Mouse (Mus musculus): ENCODE data around the gene Anks4b. TPM values are rescaled to one million over a fixed set of nuclear protein-coding genes. Genes with fewer than 3 reads are reported as not detected.

Gene Anks4b
- polyA plus RNA-seq, 1 experiment from 2014 or later: not detected

DNA sequence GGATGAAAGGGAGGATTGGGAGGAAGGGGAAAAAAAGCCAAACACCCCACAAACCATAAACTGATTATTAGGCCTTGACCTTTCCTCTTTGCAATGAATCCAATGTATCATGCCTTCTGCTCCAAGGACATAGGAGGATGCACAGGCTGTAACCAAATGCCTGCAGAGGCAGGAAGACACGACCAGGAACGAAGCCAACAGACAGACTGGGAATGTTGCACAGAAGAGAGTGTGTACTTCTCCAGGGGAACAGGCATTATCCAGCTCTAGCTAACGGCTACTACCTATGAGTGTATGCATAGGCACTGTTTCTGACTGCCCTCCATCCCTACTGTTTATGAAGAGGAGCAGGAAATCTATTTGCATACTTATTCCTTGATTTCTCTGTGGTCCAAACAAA lies 18.5 kb downstream of the Anks4b start:
- WGBS: 66% methylated on average over 3 of the region's 3 CpGs
- Histone ChIP-seq H3K4me2 (no peak overlapping the region), H3K4me3 (no peak overlapping the region), H3K9me3 (no peaks in the 10 kb centered on the region), H3K27me3 (replicated peaks) (no peaks in the 10 kb centered on the region), H3K9ac (no peak overlapping the region), H3K27ac (no peak overlapping the region), H3K36me3 (replicated peaks) (no peaks in the 10 kb centered on the region), H3K4me1 (no peaks in the 10 kb centered on the region)
- no peak for ATAC-seq (replicated peaks)

DNA sequence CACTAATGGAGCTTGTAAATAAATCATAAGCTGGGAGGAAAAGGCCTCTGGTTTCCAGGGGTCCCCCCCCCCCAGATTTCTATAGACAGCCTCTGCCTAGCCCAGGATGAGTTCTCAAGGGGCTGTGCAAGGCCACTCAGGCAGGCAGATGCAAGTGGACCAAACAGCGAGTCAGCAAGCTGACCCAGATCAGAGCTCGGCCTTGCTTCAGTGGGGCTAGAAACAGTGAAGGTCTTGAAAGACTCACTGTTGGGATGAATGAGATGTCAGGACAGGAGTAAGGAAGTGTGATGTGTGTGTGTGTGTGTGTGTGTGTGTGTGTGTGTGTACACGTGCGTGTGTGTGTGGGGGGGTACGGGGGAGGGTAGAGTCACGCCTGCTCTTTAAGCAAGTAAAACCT lies 19.2 kb downstream of the Anks4b start:
- no peaks in the 10 kb centered on the region for H3K9me3 ChIP-seq
- H3K4me1 ChIP-seq: no peaks in the 10 kb centered on the region
- H3K4me2 ChIP-seq: no peak overlapping the region
- no peak for ATAC-seq (replicated peaks)
- H3K27ac ChIP-seq: no peak overlapping the region
- H3K36me3 ChIP-seq (replicated peaks): no peaks in the 10 kb centered on the region
- 82% methylated on average over 6 of the region's 6 CpGs for WGBS
- no peaks in the 10 kb centered on the region for H3K27me3 ChIP-seq (replicated peaks)
- no peak overlapping the region for H3K4me3 ChIP-seq
- H3K9ac ChIP-seq: no peak overlapping the region

DNA sequence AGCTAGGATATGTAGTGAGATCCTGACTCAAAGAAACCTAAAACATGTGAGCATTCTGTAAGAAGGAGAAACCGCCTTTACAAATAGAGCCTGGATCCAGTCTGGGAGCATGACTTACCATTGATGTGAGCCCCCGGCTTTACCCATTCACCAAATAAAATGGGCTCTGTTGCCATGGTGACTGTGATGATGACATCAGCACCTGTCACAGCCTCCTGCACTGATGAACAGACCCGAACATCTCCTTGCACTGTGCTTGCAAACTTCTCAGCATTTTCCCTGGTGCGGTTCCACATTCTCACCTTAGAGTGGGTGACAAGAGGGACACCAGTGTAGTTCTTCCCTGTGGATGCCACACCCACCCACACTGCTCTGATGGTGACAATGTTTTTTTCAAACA lies 21.5 kb downstream of the Anks4b start:
- no peak overlapping the region for H3K4me3 ChIP-seq
- no peaks in the 10 kb centered on the region; the same call in 1 of the 2 replicates for H3K27me3 ChIP-seq (replicated peaks)
- no peaks in the 10 kb centered on the region for H3K4me1 ChIP-seq
- WGBS: 39% methylated on average over 4 of the region's 4 CpGs
- no peak overlapping the region for H3K4me2 ChIP-seq
- ATAC-seq (replicated peaks): peak; percentile 69; the same call in 1 of the 2 replicates
- H3K27ac ChIP-seq: no peak overlapping the region
- H3K9me3 ChIP-seq: no peaks in the 10 kb centered on the region
- H3K9ac ChIP-seq: no peak overlapping the region
- H3K36me3 ChIP-seq (replicated peaks): no peaks in the 10 kb centered on the region

DNA sequence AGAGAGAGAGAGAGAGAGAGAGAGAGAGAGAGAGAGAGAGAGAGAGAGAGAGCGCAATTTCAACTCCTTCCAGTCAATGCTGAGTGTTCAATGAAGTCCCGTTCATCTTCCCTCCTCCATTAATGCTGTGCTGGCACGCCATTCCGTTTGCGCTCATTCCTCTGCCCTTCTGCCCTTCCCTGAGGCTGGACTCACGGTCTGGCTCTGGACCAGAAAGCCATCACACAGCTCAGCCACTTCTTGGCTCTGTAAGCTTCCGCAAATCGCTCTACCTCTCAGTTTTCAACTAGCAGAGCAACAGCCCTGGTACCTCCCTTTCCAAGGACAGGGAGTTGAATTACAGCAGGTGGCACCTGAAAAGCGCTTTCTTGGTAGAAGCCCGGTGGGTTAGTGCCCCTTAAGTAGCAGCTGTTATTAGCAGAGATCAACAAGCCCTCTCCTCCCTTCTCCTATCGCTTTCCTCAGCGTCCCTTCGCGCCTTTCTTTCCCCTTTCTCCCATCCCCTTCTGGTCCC lies 27.6 kb downstream of the Anks4b start:
- peak overlapping the region; percentile 56 for H3K4me2 ChIP-seq
- no peaks in the 10 kb centered on the region for H3K36me3 ChIP-seq (replicated peaks)
- ATAC-seq (replicated peaks): no peak; the same call in 1 of the 2 replicates
- no peak overlapping the region for H3K9ac ChIP-seq
- H3K27me3 ChIP-seq (replicated peaks): peaks cover 23% of the 10 kb centered on the region
- no peaks in the 10 kb centered on the region for H3K9me3 ChIP-seq
- peak overlapping the region; percentile 35 for H3K4me3 ChIP-seq
- 6% methylated on average over 14 of the region's 14 CpGs for WGBS
- no peak overlapping the region for H3K27ac ChIP-seq
- peaks cover 12% of the 10 kb centered on the region for H3K4me1 ChIP-seq

DNA sequence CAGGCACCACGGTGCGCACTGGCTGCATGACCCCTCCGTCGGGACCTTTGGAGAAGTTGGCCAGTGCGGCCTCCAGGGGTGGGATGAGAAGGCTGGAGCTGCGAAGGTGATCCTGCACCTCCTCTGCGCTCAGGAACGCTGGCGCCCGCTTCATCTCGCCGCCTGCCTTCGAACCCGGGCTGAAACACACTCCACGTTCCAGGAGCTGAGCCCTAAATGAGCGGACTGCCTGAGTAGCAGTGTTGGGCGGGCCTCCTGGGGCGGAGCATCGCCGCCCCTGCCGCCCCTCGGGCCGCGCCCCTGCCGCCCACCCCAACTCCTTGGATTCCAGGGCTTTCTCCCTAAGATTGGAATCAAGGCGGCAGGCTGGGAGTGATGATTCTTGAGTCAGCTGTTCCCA lies 28.1 kb downstream of the Anks4b start, which contains the start of gene Crym:
Gene Crym, minus strand, starts transcription at position 341 of the 400 bp plus-strand sequence.
- H3K4me1 ChIP-seq: peaks cover 12% of the 10 kb centered on the region
- peaks cover 23% of the 10 kb centered on the region for H3K27me3 ChIP-seq (replicated peaks)
- H3K36me3 ChIP-seq (replicated peaks): no peaks in the 10 kb centered on the region
- H3K9me3 ChIP-seq: no peaks in the 10 kb centered on the region
- no peak within 1 kb of the TSS for H3K27ac ChIP-seq
- peak within 1 kb of the TSS; percentile 35 for H3K4me3 ChIP-seq
- 0 out of 2 replicates have a peak, but pooled peaks have one; percentile 19 for ATAC-seq (replicated peaks)
- H3K9ac ChIP-seq: no peak within 1 kb of the TSS
- peak within 1 kb of the TSS; percentile 56 for H3K4me2 ChIP-seq
- WGBS: 5% methylated on average over 26 of the region's 26 CpGs

DNA sequence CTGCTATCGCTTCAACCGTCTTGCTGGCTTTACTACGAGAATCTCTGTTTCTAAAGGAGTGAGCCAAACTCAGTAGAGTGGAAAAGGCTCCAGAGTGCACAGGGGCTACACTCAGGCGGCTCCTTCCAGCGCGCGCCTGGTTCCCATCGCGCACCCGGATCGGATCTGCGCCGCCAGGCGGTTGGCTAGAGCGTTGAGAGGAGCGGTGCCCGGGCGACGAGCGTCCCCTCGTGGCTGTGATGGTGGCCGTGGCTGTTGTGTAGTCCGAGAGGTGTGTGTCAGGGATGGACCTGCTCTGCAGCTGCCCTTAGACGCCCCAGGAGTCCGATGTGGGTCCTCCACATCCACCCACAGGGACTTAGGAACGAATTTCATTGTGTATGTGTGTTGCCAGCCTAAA lies 30.1 kb downstream of the Anks4b start, which contains the start of gene Abca14:
Gene Abca14, plus strand, starts transcription at position 173 of the 400 bp plus-strand sequence.
- peaks cover 23% of the 10 kb centered on the region for H3K27me3 ChIP-seq (replicated peaks)
- no peak within 1 kb of the TSS for H3K9ac ChIP-seq
- no peak within 1 kb of the TSS for H3K27ac ChIP-seq
- H3K4me1 ChIP-seq: peaks cover 12% of the 10 kb centered on the region
- no peak within 1 kb of the TSS for H3K4me3 ChIP-seq
- ATAC-seq (replicated peaks): peak; percentile 76
- H3K9me3 ChIP-seq: no peaks in the 10 kb centered on the region
- no peaks in the 10 kb centered on the region for H3K36me3 ChIP-seq (replicated peaks)
- peak within 1 kb of the TSS; percentile 33 for H3K4me2 ChIP-seq
- WGBS: 4% methylated on average over 26 of the region's 26 CpGs

DNA sequence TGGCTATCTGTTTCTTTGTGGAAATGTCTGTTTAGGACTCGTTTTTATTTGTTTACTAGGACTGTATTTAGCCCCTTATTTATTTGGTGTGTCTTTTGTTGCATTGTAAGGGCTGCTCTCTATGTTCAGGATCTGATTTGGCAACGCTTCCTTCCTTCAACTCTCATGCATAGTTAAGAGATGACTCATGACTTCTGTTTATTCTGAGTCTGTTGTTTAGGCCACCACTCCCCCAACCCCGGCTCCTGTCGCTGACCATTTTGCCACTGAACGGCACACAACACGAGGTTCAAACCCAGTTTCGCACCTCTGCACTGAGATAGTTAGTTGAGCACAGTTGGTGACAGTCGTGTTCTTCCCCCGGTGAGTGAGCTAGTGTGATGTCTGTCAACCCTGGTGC lies 32.3 kb downstream of the Anks4b start:
- no peak overlapping the region for H3K9ac ChIP-seq
- peaks cover 18% of the 10 kb centered on the region for H3K27me3 ChIP-seq (replicated peaks)
- H3K4me1 ChIP-seq: peaks cover 12% of the 10 kb centered on the region
- no peak overlapping the region for H3K4me3 ChIP-seq
- ATAC-seq (replicated peaks): no peak
- 68% methylated on average over 9 of the region's 9 CpGs for WGBS
- H3K36me3 ChIP-seq (replicated peaks): no peaks in the 10 kb centered on the region
- no peaks in the 10 kb centered on the region for H3K9me3 ChIP-seq
- no peak overlapping the region for H3K4me2 ChIP-seq
- no peak overlapping the region for H3K27ac ChIP-seq

DNA sequence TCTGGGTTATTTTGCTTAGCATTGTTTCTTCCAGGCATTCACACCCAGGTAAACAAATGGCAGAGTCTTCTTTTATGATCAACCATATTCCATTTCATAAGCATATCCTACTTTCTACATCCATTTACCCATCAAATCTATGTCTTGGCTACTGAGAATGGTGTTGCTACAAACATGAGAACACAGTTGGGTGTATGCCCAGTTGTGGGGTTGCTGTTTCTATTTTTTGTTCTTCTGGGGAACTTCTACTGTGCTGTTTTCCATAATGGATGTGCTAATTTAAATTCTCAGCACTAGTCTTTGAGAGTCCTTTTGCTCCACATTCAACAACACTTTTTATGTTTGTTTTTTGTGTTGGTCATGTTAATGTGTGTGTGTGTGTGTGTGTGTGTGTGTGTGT lies 54.9 kb downstream of the Anks4b start:
- ATAC-seq (replicated peaks): no peak
- Histone ChIP-seq H3K36me3 (replicated peaks) (no peaks in the 10 kb centered on the region), H3K9ac (no peak overlapping the region), H3K4me2 (no peak overlapping the region), H3K27me3 (replicated peaks) (no peaks in the 10 kb centered on the region), H3K4me3 (no peak overlapping the region), H3K27ac (no peak overlapping the region), H3K9me3 (no peaks in the 10 kb centered on the region), H3K4me1 (no peaks in the 10 kb centered on the region)

Other genes with a start within 250 kb of the Anks4b start
- gene Dnah3, start 78.6 kb upstream of the Anks4b start, polyA plus RNA-seq (2015; fragmentation: Nextera tagmentation; extraction: Ambion mirVana): 0.21 and 0.29 TPM in 2 replicates
- 10.6 and 10.8 TPM in 2 replicates for gene Tmem159, start 71.5 kb upstream of the Anks4b start, polyA plus RNA-seq (2015; fragmentation: Nextera tagmentation; extraction: Ambion mirVana)
- gene Zp2, start 28.6 kb upstream of the Anks4b start, polyA plus RNA-seq (2015; fragmentation: Nextera tagmentation; extraction: Ambion mirVana): not detected in 2 replicates
- gene Crym, start 28.3 kb downstream of the Anks4b start, polyA plus RNA-seq (2015; fragmentation: Nextera tagmentation; extraction: Ambion mirVana): 21.7 and 30.7 TPM in 2 replicates
- not detected in 2 replicates for gene Abca14, start 30.1 kb downstream of the Anks4b start, polyA plus RNA-seq (2015; fragmentation: Nextera tagmentation; extraction: Ambion mirVana)
- gene Abca15, start 154.8 kb downstream of the Anks4b start, polyA plus RNA-seq (2015; fragmentation: Nextera tagmentation; extraction: Ambion mirVana): not detected in 2 replicates
- gene Abca16, start 235.8 kb downstream of the Anks4b start, polyA plus RNA-seq (2015; fragmentation: Nextera tagmentation; extraction: Ambion mirVana): not detected in 2 replicates

Measured in midbrain, embryonic 15.5 days (tissue).